Mouse (Mus musculus) midbrain, postnatal 0 days (tissue): ENCODE data around the gene Pknox1. TPM values are rescaled to one million over a fixed set of nuclear protein-coding genes. Genes with fewer than 3 reads are reported as not detected.

Source experiments
- ATAC-seq: fragments of 200-750 bp; cut with Nextera tagmentation; 2 replicates; pipeline ENCODE4 v1.8.0; 2017; ENCODE audit warnings: moderate number of reproducible peaks, mild to moderate bottlenecking, moderate TSS enrichment, moderate library complexity; ENCODE audit not compliant: low FRiP score
- DNase-seq: peaks from one replicate; pipeline ENCODE4 v3.0.0-alpha.2; 2015; ENCODE audit warnings: low spot score
- H3K27ac ChIP-seq: fragments of 300-500 bp; sonication (generic); 2 replicates; pipeline ENCODE4 v1.5.1; 2014; ENCODE audit warnings: low read depth, mild to moderate bottlenecking, low read length, mixed read lengths
- H3K27me3 ChIP-seq: fragments of 300-500 bp; sonication (generic); 2 replicates; pipeline ENCODE4 v1.6.1; 2014; ENCODE audit warnings: low read length, control low read depth, mixed read lengths; ENCODE audit not compliant: insufficient read depth
- H3K36me3 ChIP-seq: fragments of 300-500 bp; sonication (generic); 2 replicates; pipeline ENCODE4 v1.6.1; 2014; ENCODE audit warnings: low read length, control low read depth, mixed read lengths; ENCODE audit not compliant: insufficient read depth
- H3K4me1 ChIP-seq: fragments of 300-500 bp; sonication (generic); 2 replicates; pipeline ENCODE4 v1.6.1; 2014; ENCODE audit warnings: mild to moderate bottlenecking, control low read depth, antibody characterized with exemption, low read length, mixed read lengths; ENCODE audit not compliant: insufficient read depth
- H3K4me2 ChIP-seq: fragments of 300-500 bp; sonication (generic); 2 replicates; pipeline ENCODE4 v1.6.1; 2014; ENCODE audit warnings: low read depth, mild to moderate bottlenecking, low read length, mixed read lengths; ENCODE audit not compliant: poor library complexity, severe bottlenecking
- H3K4me3 ChIP-seq: fragments of 300-500 bp; sonication (generic); 2 replicates; pipeline ENCODE4 v1.5.1; 2014; ENCODE audit warnings: low read depth, mild to moderate bottlenecking, low read length, moderate library complexity
- H3K9ac ChIP-seq: fragments of 300-500 bp; sonication (generic); replicated peaks from 2 replicates; pipeline ENCODE4 v1.6.1; 2014; ENCODE audit warnings: mild to moderate bottlenecking, low read length, moderate library complexity, mixed read lengths; ENCODE audit not compliant: poor library complexity, severe bottlenecking
- H3K9me3 ChIP-seq: fragments of 300-500 bp; sonication (generic); 2 replicates; pipeline ENCODE4 v1.6.1; 2016; ENCODE audit warnings: low read length, control low read depth
- CTCF ChIP-seq: IDR thresholded peaks from 2 replicates; pipeline ENCODE4 v1.5.1; 2016; ENCODE audit warnings: antibody characterized with exemption, mild to moderate bottlenecking
- WGBS: fragments of 180-500 bp; shearing (Covaris S2); extraction: QIAGEN DNeasy Blood & Tissue Kit; methylation state at CpG from one replicate; pipeline ENCODE4 v1.1.7; 2014; 5-methylcytosine and 5-hydroxymethylcytosine counted together
- microRNA-seq: library from miRNA; unstranded; fragments of <30 nt; microRNA quantifications from one replicate; pipeline ENCODE4, GENCODE M21; 2016; ENCODE audit warnings: borderline number of aligned reads
- polyA plus RNA-seq: library from polyadenylated mRNA; unstranded; fragments of >200 nt; fragmentation: Nextera tagmentation; extraction: Ambion mirVana; gene quantifications from 2 replicates; pipeline ENCODE4 v1.2.1, GENCODE M21; 2015
- total RNA-seq: library from RNA; depleted of rRNA; stranded (reverse); fragments of >200 nt; gene quantifications from 2 replicates; pipeline ENCODE4 v1.2.3, GENCODE M21; 2014; rRNA removed

The Pknox1 gene
- total and polyA plus RNA-seq, 2 experiments from 2014 or later: 14.3 to 18.3 TPM

DNA sequence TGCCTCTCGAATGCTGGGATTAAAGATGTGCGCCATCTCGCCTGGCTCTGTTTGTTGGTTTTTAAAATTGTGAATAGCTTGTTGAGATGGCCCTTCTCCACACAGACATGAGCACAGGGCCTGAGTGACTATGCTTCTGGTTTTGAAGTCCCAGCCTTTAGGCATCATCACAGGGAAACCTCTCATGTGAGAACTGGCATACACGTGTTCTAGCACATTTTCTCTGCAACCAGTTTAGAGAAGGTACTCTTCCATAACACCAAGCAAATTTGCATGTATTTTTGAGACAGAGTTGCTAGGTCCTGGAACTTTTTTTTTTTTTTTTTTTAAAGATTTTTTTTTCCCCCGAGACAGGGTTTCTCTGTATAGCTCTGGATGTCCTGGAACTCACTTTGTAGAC is 92.1 kb downstream of the Pknox1 start:
- H3K36me3 ChIP-seq: peaks cover 19% of the 10 kb centered on the region
- no peak overlapping the region for H3K4me3 ChIP-seq
- H3K27ac ChIP-seq: no peak overlapping the region
- DNase-seq (no peak), ATAC-seq (no peak)
- no peak overlapping the region for H3K4me2 ChIP-seq
- no peak overlapping the region for H3K9ac ChIP-seq
- 83% methylated on average over 5 of the region's 5 CpGs for whole genome bisulfite sequencing
- TF ChIP-seq CTCF: no peak
- H3K4me1 ChIP-seq: peaks cover 7% of the 10 kb centered on the region
- no peaks in the 10 kb centered on the region for H3K9me3 ChIP-seq
- no peaks in the 10 kb centered on the region for H3K27me3 ChIP-seq

Small RNAs within 50 kb of the gene (microRNA-seq; reads per million reads assigned to microRNA genes)
- gene Gm24970: not detected

Other genes with a start within 250 kb of the Pknox1 start
- 27.3 and 40.2 TPM in 2 replicates for gene Pde9a, start 178.5 kb upstream of the Pknox1 start, total RNA-seq
- gene Pde9a, start 178.5 kb upstream of the Pknox1 start, polyA plus RNA-seq: 32.2 and 36.4 TPM in 2 replicates
- 66.0 and 66.8 TPM in 2 replicates for gene Wdr4, start 44.8 kb upstream of the Pknox1 start, total RNA-seq
- 27.0 and 29.3 TPM in 2 replicates for gene Wdr4, start 44.8 kb upstream of the Pknox1 start, polyA plus RNA-seq
- 221 and 257 TPM in 2 replicates for gene Ndufv3, start 44.6 kb upstream of the Pknox1 start, total RNA-seq
- gene Ndufv3, start 44.6 kb upstream of the Pknox1 start, polyA plus RNA-seq: 513 and 552 TPM in 2 replicates
- gene Cbs, start 72.5 kb downstream of the Pknox1 start, total RNA-seq: 13.3 and 29.6 TPM in 2 replicates
- gene Cbs, start 72.5 kb downstream of the Pknox1 start, polyA plus RNA-seq: 16.3 and 20.3 TPM in 2 replicates
- gene U2af1, start 94.2 kb downstream of the Pknox1 start, total RNA-seq: 55.5 and 72.9 TPM in 2 replicates
- gene U2af1, start 94.2 kb downstream of the Pknox1 start, polyA plus RNA-seq: 182 and 188 TPM in 2 replicates
- gene Cryaa, start 113.1 kb downstream of the Pknox1 start, total RNA-seq: 1.6 and 1.9 TPM in 2 replicates
- gene Cryaa, start 113.1 kb downstream of the Pknox1 start, polyA plus RNA-seq: 0.37 and 0.39 TPM in 2 replicates